Mouse (Mus musculus): Measurements from ENCODE around the gene Cd46.

The Cd46 gene

GRCm38 (mm10) chr1:195092220-195092720 lies at the start of gene Cd46:
Cd46 (minus strand) TSS chr1:195092249.
- DNase-seq (ENCODE audit: low spot score in 2 of 2): peak; percentile 54 to 57

GRCm38 (mm10) chr1:195132070-195132469 lies 40.0 kb upstream of the Cd46 start:
- no peak for DNase-seq (ENCODE audit: low spot score in 2 of 2)

GRCm38 (mm10) chr1:195131675-195132015 lies 39.6 kb upstream of the Cd46 start:
- DNase-seq (ENCODE audit: low spot score in 2 of 2): no peak

GRCm38 (mm10) chr1:195130953-195131674 lies 39.1 kb upstream of the Cd46 start, which contains the start of gene Cr1l:
Cr1l (minus strand) TSS chr1:195131586.
- peak; percentile 86 to 87 for DNase-seq (ENCODE audit: low spot score in 2 of 2)

GRCm38 (mm10) chr1:195130479-195130878 lies 38.4 kb upstream of the Cd46 start:
- no peak for DNase-seq (ENCODE audit: low spot score in 2 of 2)

GRCm38 (mm10) chr1:195129867-195130266 lies 37.8 kb upstream of the Cd46 start:
- DNase-seq (ENCODE audit: low spot score in 2 of 2): no peak

- no peak for DNase-seq (ENCODE audit: low spot score in 2 of 2)
Observed at GRCm38 (mm10) chr1:195114414-195114813, 22.4 kb upstream of the Cd46 start.

- no peak for DNase-seq (ENCODE audit: low spot score in 2 of 2)
Observed at GRCm38 (mm10) chr1:195113621-195114020, 21.6 kb upstream of the Cd46 start.

- DNase-seq (ENCODE audit: low spot score in 2 of 2): no peak
Observed at GRCm38 (mm10) chr1:195100693-195101092, 8.6 kb upstream of the Cd46 start.

- DNase-seq (ENCODE audit: low spot score in 2 of 2): no peak
Observed at GRCm38 (mm10) chr1:195098004-195098403, 6.0 kb upstream of the Cd46 start.

- no peak for DNase-seq (ENCODE audit: low spot score in 2 of 2)
Observed at GRCm38 (mm10) chr1:195091699-195092219, 290 bp downstream of the Cd46 start.

- no peak for DNase-seq (ENCODE audit: low spot score in 2 of 2)
Observed at GRCm38 (mm10) chr1:195082142-195082541, 9.9 kb downstream of the Cd46 start.

- no peak for DNase-seq (ENCODE audit: low spot score in 2 of 2)
Observed at GRCm38 (mm10) chr1:195040437-195040836, 51.6 kb downstream of the Cd46 start.

- no peak for DNase-seq (ENCODE audit: low spot score in 2 of 2)
Observed at GRCm38 (mm10) chr1:195038386-195038785, 53.7 kb downstream of the Cd46 start.

- no peak for DNase-seq (ENCODE audit: low spot score in 2 of 2)
Observed at GRCm38 (mm10) chr1:195037985-195038384, 54.1 kb downstream of the Cd46 start.

- no peak for DNase-seq (ENCODE audit: low spot score in 2 of 2)
Observed at GRCm38 (mm10) chr1:195037483-195037882, 54.6 kb downstream of the Cd46 start.

- DNase-seq (ENCODE audit: low spot score in 2 of 2): no peak
Observed at GRCm38 (mm10) chr1:195033941-195034340, 58.1 kb downstream of the Cd46 start.

GRCm38 (mm10) chr1:195032738-195033137 lies 59.3 kb downstream of the Cd46 start:
- DNase-seq (ENCODE audit: low spot score in 2 of 2): no peak

- no peak for DNase-seq (ENCODE audit: low spot score in 2 of 2)
Observed at GRCm38 (mm10) chr1:195031786-195032185, 60.3 kb downstream of the Cd46 start.

GRCm38 (mm10) chr1:195027507-195027906 lies 64.5 kb downstream of the Cd46 start:
- DNase-seq (ENCODE audit: low spot score in 2 of 2): no peak

- DNase-seq (ENCODE audit: low spot score in 2 of 2): no peak
Observed at GRCm38 (mm10) chr1:195023848-195024247, 68.2 kb downstream of the Cd46 start.

GRCm38 (mm10) chr1:195021831-195022230 lies 70.2 kb downstream of the Cd46 start:
- no peak for DNase-seq (ENCODE audit: low spot score in 2 of 2)

- DNase-seq (ENCODE audit: low spot score in 2 of 2): no peak
Observed at GRCm38 (mm10) chr1:195019062-195019600, 72.9 kb downstream of the Cd46 start.
